Mouse (Mus musculus): ENCODE measurements around the gene Ubald2.
"Not testable (repeated sequence)": the region's sequence is repeated elsewhere in the genome, so short reads cannot be mapped to it uniquely, and the experiment has no call there.

The Ubald2 gene

GRCm38 (mm10) chr11:116433356-116434286, at the start of gene Ubald2:
Gene Ubald2 (plus strand): TSS chr11:116434094.
- peak; percentile 99 for DNase-seq (ENCODE audit: low spot score in 2 of 2)

DNA sequence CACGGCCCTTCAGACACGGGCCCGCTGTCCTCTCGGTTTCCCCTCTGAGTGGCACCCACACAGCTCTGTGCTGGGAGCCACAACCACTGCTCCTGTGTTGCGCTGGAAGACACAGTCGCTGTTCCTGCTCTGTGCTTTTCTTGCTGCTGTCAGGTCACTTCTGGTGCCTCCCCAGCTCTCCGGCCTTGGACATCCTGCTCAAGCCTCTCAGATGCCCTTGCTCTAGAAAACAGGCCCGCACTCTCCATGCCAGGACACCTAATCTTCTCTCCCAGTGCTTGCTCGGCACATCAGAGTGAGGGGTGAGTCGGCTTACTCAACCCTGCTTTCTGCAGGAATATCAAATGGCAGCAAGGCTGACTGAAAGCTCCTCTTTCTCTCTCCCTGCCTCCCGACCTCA, 49.7 kb upstream of the Ubald2 start:
- no peak for DNase-seq (ENCODE audit: low spot score in 2 of 2)

DNA sequence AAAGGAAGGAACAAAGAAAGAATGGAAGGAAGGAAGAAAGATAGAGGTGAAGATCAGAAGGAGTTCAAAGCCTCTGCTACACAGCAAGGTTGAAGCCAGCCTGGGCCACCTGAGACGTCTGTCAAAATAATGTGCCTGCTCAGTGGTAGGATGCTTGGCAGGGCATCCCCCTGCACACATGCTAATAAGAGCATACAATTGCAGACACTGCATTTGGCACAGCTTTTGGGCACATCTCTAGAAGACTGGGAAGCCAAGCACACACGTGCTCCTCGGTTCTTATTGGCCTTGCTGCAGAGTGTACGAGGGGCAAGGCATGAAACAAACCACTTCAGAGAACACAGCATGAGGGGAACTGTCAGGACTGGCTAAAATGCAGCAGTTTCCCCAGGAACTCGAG, 47.9 kb upstream of the Ubald2 start:
- no peak for DNase-seq (ENCODE audit: low spot score in 2 of 2)

- no peak for DNase-seq (ENCODE audit: low spot score in 2 of 2)
Measured at GRCm38 (mm10) chr11:116387086-116388071, 46.5 kb upstream of the Ubald2 start.

DNA sequence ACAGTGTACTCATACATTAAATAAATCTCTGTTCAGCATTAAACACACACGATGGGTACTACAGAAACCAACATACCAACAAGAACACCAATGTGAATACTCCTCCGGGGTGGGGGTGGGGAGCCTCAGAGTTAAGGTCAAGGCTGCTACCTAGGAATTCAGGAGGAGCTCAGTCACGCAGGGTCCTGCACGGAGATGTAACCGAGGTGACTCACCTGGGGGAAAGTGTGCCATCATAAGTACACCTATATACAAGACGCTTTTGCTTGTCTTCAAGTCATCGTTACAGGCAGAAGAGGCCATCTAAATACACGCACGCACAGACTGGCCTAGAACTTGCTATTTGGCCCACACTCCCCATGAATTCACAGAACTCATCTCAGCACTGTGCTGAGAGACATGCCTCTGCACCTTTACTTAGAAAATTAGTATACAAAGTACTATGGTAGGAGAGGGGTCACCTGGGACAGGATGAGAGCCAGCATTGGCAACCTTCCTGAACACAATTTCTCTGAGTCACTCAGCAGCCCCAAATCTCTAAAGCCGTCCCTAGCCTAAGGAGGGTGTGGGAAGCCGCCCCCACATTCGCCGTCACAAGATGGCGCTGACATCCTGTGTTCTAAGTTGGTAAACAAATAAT, 44.9 kb upstream of the Ubald2 start:
- no peak for DNase-seq (ENCODE audit: low spot score in 2 of 2)

DNA sequence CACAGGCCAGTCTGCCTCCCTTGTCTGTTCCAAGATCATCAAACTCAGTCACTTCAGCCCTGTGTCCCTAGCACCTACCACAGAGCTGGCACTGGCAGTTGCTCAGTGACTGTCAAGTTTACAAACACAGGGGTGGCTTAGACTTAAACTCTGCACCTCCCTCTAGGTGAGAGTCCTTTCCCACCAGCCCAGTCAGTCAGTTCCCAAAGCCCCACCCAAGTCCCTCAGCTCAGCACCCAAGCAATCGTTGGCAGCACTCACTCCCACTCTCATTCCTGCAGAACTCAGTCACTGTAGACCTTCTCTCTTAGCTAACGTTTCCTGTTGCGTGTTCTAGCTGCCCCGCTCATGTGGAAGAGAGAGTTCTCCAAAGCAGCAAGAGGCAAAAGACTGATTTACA, 39.1 kb upstream of the Ubald2 start:
- DNase-seq (ENCODE audit: low spot score in 2 of 2) = no peak

- no peak for DNase-seq (ENCODE audit: low spot score in 2 of 2)
Measured at GRCm38 (mm10) chr11:116396276-116396933, 37.5 kb upstream of the Ubald2 start.

DNA sequence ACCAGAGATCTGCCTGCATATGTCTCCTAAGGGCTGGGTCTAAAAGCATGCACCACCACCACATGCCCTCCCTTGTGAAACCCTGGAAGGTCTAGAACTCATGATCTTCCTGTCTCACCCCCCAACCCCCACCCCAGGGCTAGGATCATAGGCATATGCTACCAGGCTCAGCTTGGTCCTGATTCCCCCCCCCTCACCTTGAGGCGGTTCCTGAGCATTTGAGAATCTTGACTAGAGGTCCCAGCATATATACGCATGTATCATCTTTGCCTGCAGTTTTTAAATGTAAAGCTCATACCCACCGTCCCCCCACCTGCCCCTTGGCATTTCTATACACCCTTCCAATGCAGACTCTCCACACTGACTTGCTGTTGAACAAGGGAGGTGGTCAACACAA, 37.0 kb upstream of the Ubald2 start:
- DNase-seq (ENCODE audit: low spot score in 2 of 2) = no peak

DNA sequence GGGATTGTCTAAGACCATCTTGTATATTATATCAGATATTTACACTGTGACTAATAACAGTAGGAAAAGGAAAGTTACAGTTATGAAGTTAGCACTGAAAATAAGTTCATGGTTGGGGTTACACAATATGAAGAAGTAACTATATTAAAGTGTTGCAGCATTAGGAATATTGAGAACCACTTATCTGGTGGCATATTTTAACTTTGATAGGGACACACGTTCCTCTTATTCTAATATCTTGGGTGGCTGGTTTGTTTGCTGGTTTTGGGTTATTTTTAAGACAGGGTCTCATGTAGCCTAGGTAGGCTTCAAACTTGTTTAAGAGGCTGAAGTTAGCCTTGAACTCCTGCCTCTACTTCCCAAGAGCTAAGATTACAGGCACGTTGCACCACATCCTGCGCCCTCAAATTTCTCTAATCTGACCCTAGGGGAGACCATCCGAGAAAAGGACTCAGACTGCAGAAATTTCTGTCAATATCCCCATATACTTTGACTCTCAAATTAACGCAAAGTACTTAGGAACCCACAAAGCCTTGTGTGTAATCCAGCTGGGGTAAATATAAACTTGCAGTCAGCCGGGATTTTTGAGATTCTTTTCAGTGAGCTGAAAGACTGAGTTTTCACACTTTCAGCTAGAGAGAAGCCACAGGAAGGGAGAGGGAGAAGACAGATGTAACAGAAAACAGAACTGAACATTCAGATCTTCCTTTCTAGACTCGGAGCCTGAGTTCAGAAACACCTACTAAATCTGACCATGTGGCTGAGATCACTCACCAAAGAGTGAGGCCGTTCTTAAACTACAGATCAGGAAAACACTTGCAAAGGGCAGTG, 36.2 kb upstream of the Ubald2 start:
- DNase-seq (ENCODE audit: low spot score in 2 of 2) = no peak

- no peak for DNase-seq (ENCODE audit: low spot score in 2 of 2)
Measured at GRCm38 (mm10) chr11:116398348-116398677, 35.6 kb upstream of the Ubald2 start.

DNA sequence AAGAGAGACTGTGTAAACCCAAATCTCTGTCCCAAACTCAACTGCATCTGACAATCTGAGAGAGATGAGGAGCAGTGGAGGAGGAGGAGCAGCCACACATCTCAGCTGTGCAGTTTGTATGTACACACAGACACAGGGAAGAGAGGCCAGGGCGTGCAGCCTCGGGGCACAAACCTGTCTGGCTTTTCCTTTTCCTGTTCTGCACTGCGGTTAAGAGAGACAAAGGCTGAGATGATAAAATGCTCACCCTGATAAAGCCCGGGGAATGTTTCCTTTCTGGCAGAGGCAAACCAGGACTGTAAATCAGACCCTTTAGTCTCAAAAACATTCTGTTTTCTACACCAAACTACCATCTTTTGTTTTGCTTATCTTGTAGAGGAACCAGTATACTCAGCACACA, 33.3 kb upstream of the Ubald2 start:
- no peak for DNase-seq (ENCODE audit: low spot score in 2 of 2)

DNA sequence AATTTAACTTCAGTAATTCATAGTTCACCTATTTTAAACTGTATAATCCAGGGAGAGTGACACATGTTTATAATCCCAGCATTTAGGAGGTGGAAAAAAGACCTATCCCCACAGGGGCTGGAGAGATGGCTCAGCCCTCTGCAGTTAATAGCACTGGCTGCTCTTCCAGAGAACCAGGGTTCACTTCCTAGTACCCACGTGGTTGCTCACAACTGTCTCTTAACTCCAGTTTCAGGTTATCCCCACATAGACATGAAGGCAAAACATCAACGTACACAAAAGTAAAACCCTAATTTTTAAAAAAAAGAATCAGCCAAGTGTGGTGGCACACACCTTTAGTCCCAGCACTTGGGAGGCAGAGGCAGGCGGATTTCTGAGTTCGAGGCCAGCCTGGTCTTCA, 28.3 kb upstream of the Ubald2 start:
- DNase-seq (ENCODE audit: low spot score in 2 of 2) = no peak

DNA sequence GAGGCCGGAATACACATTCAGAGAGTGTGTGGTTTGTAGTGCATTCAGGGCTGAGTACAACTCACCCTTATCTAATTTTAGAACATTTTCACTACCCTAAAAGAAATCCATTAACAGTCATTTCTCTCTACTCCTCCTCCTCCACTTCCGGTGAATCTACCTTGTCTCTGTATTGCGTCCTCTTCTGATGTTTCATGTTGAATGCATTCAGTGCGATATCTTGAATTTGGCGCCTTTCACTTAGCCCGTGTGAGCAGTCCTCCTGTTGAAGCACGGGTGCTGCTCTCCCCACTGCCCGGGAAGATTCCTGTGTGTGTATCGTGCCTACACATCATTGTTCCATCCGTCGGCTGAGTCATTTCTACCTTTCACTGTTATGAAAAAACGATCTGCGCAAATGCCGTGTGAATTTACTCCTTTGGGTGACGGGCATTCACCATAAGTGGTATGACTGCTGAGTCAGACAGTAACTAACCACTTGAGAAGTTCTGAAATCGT, 27.6 kb upstream of the Ubald2 start:
- no peak for DNase-seq (ENCODE audit: low spot score in 2 of 2)

DNA sequence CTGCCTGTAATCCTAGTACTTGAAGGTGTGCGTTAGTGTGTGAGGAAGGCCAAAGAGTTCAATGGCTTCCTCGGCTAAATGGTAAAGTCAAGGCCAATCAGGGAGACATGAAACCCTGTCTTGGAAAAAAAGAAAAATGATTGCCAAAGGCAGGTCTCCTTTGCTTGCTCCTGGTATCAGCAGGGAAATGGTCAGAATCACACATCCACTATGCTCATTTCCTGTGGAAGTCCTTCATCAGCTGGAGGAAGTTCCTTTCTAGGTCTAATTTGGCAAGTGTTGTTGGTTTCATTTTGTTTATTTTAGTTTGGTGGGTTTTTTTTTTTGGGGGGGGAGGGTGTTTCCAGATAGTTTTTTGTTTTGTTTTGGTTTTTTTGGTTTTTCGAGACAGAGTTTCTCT, 24.9 kb upstream of the Ubald2 start:
- no peak for DNase-seq (ENCODE audit: low spot score in 2 of 2)

- not testable (repeated sequence) for DNase-seq (ENCODE audit: low spot score in 2 of 2)
Measured at GRCm38 (mm10) chr11:116410415-116410814, 23.5 kb upstream of the Ubald2 start.

- no peak for DNase-seq (ENCODE audit: low spot score in 2 of 2)
Measured at GRCm38 (mm10) chr11:116411582-116411981, 22.3 kb upstream of the Ubald2 start.

DNA sequence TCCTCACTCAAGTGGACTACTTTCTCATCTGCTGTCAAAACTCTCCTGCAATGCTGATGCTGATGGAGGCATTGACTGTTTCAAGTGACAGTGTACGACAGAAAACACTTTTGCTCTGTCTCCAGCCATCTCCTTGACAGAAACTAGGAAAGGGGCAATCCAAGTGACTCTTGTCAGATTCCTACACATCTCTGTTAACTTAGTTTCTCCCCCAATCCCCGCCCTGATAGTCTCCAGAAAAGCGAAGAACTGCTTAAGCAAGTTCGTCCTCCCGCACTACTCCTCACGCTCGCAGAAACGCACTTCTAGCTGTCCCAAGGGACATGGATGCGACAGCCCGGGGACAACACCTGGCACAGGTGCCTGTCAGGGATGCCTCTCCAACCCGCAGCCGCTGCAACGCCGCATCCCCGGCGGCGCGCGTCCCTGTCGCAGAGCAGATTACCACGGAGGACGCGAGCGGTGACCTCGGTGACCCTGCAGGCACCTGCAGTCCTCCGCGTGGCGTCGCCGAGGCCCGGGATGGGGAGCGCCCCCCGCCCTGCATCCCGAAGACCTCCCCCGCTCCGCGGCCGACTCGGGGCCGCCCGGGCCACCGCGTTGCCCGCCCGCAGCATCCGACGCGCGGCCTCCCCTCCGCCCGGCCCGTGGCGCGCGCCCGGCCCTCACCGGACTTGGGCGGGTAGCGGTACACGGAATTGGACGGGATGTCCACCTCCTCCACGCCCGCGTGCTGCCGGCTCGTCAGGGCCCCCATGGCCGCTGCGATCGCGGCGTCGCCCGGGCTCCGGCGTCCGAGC, 21.7 kb upstream of the Ubald2 start:
- peak in 1 of 2 experiments; percentile 38 for DNase-seq (ENCODE audit: low spot score in 2 of 2)

DNA sequence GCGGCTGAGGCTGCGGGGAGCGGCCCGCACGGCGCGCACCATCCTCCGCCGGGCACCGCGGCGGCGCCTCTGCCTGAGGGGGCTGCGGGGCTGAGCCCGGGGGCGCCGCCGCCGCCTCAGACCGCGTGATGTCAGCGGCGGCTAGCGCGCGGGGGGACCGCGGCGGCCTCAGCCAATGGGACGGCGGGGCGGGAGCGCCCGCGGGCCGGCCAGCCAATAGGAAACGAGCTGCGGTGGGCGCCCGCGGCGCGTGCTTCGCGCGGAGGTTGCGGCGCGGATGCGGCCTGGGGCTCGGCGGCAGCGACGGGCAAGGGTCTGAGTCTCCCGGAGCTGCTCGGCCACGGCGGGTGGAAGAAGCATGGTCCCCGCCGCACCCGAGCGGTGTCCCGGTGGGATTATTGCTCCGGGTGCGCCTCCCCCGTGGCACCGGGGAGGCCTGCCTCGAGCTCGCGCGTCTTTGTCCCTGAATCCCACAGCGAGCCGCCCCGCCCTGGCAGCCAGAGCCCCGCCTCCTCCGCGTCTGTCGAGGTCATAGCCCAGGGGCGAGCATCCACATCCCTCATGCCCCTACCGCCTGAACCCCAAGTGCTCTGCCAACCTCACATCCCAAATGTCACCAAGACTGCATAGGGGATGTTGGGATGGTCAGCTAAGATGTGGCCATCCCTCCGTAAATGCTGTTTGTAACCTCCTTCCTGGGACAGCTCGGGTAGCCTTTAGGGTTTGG, 20.8 kb upstream of the Ubald2 start, which contains the start of gene Rnf157:
Gene Rnf157, minus strand, starts transcription at position 129 of the 727 bp plus-strand sequence.
- peak; percentile 82 to 88 for DNase-seq (ENCODE audit: low spot score in 2 of 2)

GRCm38 (mm10) chr11:116413631-116414022, 20.3 kb upstream of the Ubald2 start:
- DNase-seq (ENCODE audit: low spot score in 2 of 2) = no peak

All from frontal cortex, postnatal 10 days (tissue).